Mouse (Mus musculus) small intestine, adult 2 months (tissue): ENCODE results near the gene Tns4. TPM values are rescaled to one million over a fixed set of nuclear protein-coding genes. Genes with fewer than 3 reads are reported as not detected.

Experiments used
- H3K27ac ChIP-seq: fragments of 200-500 bp; 2 replicates; pipeline ENCODE4 v1.5.1; 2012; ENCODE audit warnings: low read depth, low read length, control low read depth, inconsistent platforms; ENCODE audit not compliant: insufficient read depth
- H3K27me3 ChIP-seq: fragments of 200-500 bp; 2 replicates; pipeline ENCODE4 v1.6.1; 2012; ENCODE audit warnings: mild to moderate bottlenecking, moderate library complexity, low read length, inconsistent platforms; ENCODE audit not compliant: control insufficient read depth, insufficient read depth
- H3K36me3 ChIP-seq: fragments of 200-500 bp; 2 replicates; pipeline ENCODE4 v1.6.1; 2012; ENCODE audit warnings: mild to moderate bottlenecking, low read length, control low read depth, inconsistent platforms; ENCODE audit not compliant: control insufficient read depth, insufficient read depth
- H3K4me1 ChIP-seq: fragments of 200-500 bp; 2 replicates; pipeline ENCODE4 v1.6.1; 2012; ENCODE audit warnings: low read length, inconsistent platforms, mixed read lengths; ENCODE audit not compliant: control insufficient read depth, insufficient read depth, insufficient read length
- H3K4me3 ChIP-seq: fragments of 200-500 bp; 2 replicates; pipeline ENCODE4 v1.5.1; 2012; ENCODE audit warnings: low read depth, mild to moderate bottlenecking, control low read depth, inconsistent platforms, low read length, moderate library complexity
- CTCF ChIP-seq: fragments of 200-500 bp; IDR thresholded peaks from 2 replicates; pipeline ENCODE4 v1.5.1; 2012; ENCODE audit warnings: low read depth, mild to moderate bottlenecking, control low read depth, inconsistent platforms, low read length, moderate library complexity, mixed read lengths; ENCODE audit not compliant: insufficient replicate concordance, insufficient read length; ENCODE audit errors: extremely low read depth
- POLR2A ChIP-seq: fragments of 200-500 bp; IDR thresholded peaks from 2 replicates; pipeline ENCODE4 v1.6.1; 2012; ENCODE audit warnings: low read depth, mild to moderate bottlenecking, control low read depth, inconsistent platforms, low read length, moderate library complexity
- WGBS: fragments of 180-500 bp; shearing (Covaris S2); methylation state at CpG from one replicate; pipeline ENCODE4 v1.1.7; 2018; 5-methylcytosine and 5-hydroxymethylcytosine counted together
- polyA plus RNA-seq: library from polyadenylated mRNA; depleted of rRNA; stranded (reverse); fragments of >200 nt; gene quantifications from 2 replicates; pipeline ENCODE4 v1.2.3, GENCODE M21; 2012

Gene Tns4
- polyA plus RNA-seq, 1 experiment: 47.8 TPM

- TF ChIP-seq POLR2A (no peak), CTCF (no peak)
- Histone ChIP-seq H3K36me3 (peaks cover 59% of the 10 kb centered on the region), H3K4me3 (no peak overlapping the region), H3K27ac (no peak overlapping the region), H3K27me3 (no peaks in the 10 kb centered on the region), H3K4me1 (no peaks in the 10 kb centered on the region)
- 67% methylated on average over 5 of the region's 5 CpGs for WGBS
Measured at GRCm38 (mm10) chr11:99076744-99077319, 12.3 kb downstream of the Tns4 start.

- 62% methylated on average over 5 of the region's 5 CpGs for WGBS
- TF ChIP-seq CTCF: no peak
- no peak for TF ChIP-seq POLR2A
- no peaks in the 10 kb centered on the region for H3K4me1 ChIP-seq
- no peak overlapping the region for H3K27ac ChIP-seq
- no peaks in the 10 kb centered on the region for H3K27me3 ChIP-seq
- H3K36me3 ChIP-seq: peaks cover 60% of the 10 kb centered on the region
- no peak overlapping the region for H3K4me3 ChIP-seq
Measured at GRCm38 (mm10) chr11:99073781-99074180, 15.3 kb downstream of the Tns4 start.

- H3K27ac ChIP-seq: no peak overlapping the region
- 74% methylated on average over 6 of the region's 6 CpGs for WGBS
- no peak for TF ChIP-seq CTCF
Measured at GRCm38 (mm10) chr11:99071866-99072265, 17.2 kb downstream of the Tns4 start.

GRCm38 (mm10) chr11:99068455-99068854 is 20.7 kb downstream of the Tns4 start:
- WGBS: 80% methylated on average over 5 of the region's 5 CpGs
- no peak overlapping the region for H3K4me3 ChIP-seq
- H3K36me3 ChIP-seq: peaks cover 49% of the 10 kb centered on the region
- H3K27me3 ChIP-seq: no peaks in the 10 kb centered on the region
- H3K27ac ChIP-seq: no peak overlapping the region
- TF ChIP-seq POLR2A: no peak
- no peak for TF ChIP-seq CTCF
- H3K4me1 ChIP-seq: peaks cover 9% of the 10 kb centered on the region; the same call in 1 of the 2 replicates

More at GRCm38 (mm10) chr11:99071866-99072265, 17.2 kb downstream of the Tns4 start:
- Histone ChIP-seq H3K27me3 (no peaks in the 10 kb centered on the region), H3K36me3 (peaks cover 60% of the 10 kb centered on the region), H3K4me1 (peaks cover 3% of the 10 kb centered on the region; the same call in 1 of the 2 replicates), H3K4me3 (no peak overlapping the region)

- Histone ChIP-seq H3K27ac (no peak overlapping the region), H3K27me3 (no peaks in the 10 kb centered on the region), H3K36me3 (peaks cover 43% of the 10 kb centered on the region), H3K4me1 (peaks cover 12% of the 10 kb centered on the region; the same call in 1 of the 2 replicates), H3K4me3 (no peak overlapping the region)
- TF ChIP-seq CTCF (no peak), POLR2A (no peak)
- 45% methylated on average over 8 of the region's 8 CpGs for WGBS
Measured at GRCm38 (mm10) chr11:99067591-99067990, 21.5 kb downstream of the Tns4 start.

GRCm38 (mm10) chr11:99065979-99066378 is 23.1 kb downstream of the Tns4 start:
- no peak overlapping the region for H3K4me3 ChIP-seq
- no peak overlapping the region for H3K27ac ChIP-seq
- no peak for TF ChIP-seq POLR2A
- TF ChIP-seq CTCF: peak; percentile 85
- peaks cover 12% of the 10 kb centered on the region; the same call in 1 of the 2 replicates for H3K4me1 ChIP-seq
- no peaks in the 10 kb centered on the region for H3K27me3 ChIP-seq
- peaks cover 29% of the 10 kb centered on the region for H3K36me3 ChIP-seq
- WGBS: 19% methylated on average over 2 of the region's 2 CpGs

- Histone ChIP-seq H3K4me1 (peaks cover 12% of the 10 kb centered on the region; the same call in 1 of the 2 replicates), H3K27me3 (no peaks in the 10 kb centered on the region), H3K27ac (no peak overlapping the region), H3K4me3 (no peak overlapping the region), H3K36me3 (peaks cover 22% of the 10 kb centered on the region)
- WGBS: 82% methylated on average over 3 of the region's 3 CpGs
- TF ChIP-seq POLR2A (no peak), CTCF (0 out of 2 replicates have a peak, but pooled peaks have one; percentile 7)
Measured at GRCm38 (mm10) chr11:99065353-99065752, 23.8 kb downstream of the Tns4 start.

GRCm38 (mm10) chr11:99063406-99064131 is 25.5 kb downstream of the Tns4 start:
- H3K36me3 ChIP-seq: peaks cover 16% of the 10 kb centered on the region
- WGBS: 33% methylated on average over 8 of the region's 8 CpGs
- H3K4me1 ChIP-seq: peaks cover 12% of the 10 kb centered on the region; the same call in 1 of the 2 replicates
- H3K4me3 ChIP-seq: no peak overlapping the region
- no peaks in the 10 kb centered on the region for H3K27me3 ChIP-seq
- H3K27ac ChIP-seq: no peak overlapping the region
- TF ChIP-seq POLR2A (no peak), CTCF (no peak)
